Mouse (Mus musculus): ENCODE measurements around the gene Nccrp1. TPM values are rescaled to one million over a fixed set of nuclear protein-coding genes. Genes with fewer than 3 reads are reported as not detected.

The Nccrp1 gene
- polyA plus RNA-seq, 1 experiment = 0.14 TPM

DNA sequence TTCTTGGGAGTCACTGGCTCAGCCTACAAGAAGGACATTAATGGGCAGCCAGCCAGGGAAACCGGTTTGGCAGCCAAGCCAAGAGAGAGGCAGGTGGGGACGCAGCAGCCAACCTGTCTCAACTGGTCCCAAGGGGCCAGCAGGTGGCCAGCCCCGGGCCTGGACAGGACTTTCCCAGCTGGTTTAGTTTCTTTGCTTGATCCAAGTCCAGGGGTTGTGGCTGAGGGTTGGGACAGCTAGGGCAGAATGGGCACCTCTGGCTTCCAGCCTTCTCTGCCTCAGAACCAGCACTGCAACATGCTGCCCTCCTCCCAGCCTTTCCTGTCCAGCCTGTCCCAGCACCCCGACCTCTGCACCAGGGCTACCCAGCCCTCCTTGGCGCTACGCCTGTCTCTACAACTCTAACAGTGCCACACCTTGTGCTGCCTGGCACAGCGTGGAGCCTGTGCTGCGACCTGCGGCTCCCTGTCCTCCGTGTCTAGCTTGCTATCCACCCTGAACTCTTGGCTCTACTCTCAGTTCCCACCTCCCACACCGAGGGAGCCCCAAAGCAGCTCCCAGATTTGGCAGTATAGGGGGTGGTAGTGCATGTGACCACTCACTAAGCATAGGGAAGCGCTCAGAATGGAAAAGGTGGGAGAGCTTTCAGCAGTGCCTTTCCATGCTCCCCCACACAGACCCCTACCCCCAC lies 23.4 kb upstream of the Nccrp1 start:
- Histone ChIP-seq H3K27me3 (ENCODE audit: control insufficient read depth, insufficient read depth, low read length) (no peaks in the 10 kb centered on the region), H3K36me3 (ENCODE audit: control insufficient read depth, insufficient read depth, low read length) (peaks cover 38% of the 10 kb centered on the region), H3K27ac (ENCODE audit: insufficient read depth, low read depth, low read length) (peak overlapping the region; percentile 92), H3K4me3 (ENCODE audit: low read depth, low read length) (peak overlapping the region; percentile 24), H3K4me1 (ENCODE audit: control insufficient read depth, insufficient read depth, insufficient read length, low read length) (peaks cover 61% of the 10 kb centered on the region)
- TF ChIP-seq CTCF (IDR thresholded peaks at IDR 0.05; ENCODE audit: extremely low read depth, insufficient read length, insufficient replicate concordance, low read depth, low read length) (no peak), POLR2A (IDR thresholded peaks at IDR 0.05; ENCODE audit: low read depth, low read length) (no peak)
- WGBS = 19% methylated on average over 12 of the region's 12 CpGs

DNA sequence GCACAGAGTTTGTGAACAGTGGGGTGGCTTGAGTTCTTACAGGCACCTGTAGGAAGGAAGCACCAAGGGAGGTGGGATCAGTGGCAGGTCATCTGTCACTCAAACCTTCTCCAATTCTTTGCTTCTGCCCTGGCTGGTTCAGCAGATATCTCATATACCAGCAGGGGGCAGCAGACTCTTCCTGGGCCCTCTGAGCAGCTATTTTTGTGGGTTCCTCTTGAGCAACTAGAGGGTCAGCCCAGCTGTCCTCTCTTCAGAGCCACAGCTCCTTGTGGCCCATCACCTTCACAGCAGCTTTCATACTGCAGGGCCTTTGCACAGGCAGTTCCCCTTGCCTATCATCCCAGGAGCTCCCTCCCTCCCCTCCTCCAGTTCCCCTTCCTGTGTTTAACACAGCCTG lies 21.2 kb upstream of the Nccrp1 start:
- Histone ChIP-seq H3K27me3 (ENCODE audit: control insufficient read depth, insufficient read depth, low read length) (no peaks in the 10 kb centered on the region), H3K4me3 (ENCODE audit: low read depth, low read length) (no peak overlapping the region), H3K4me1 (ENCODE audit: control insufficient read depth, insufficient read depth, insufficient read length, low read length) (peaks cover 42% of the 10 kb centered on the region), H3K27ac (ENCODE audit: insufficient read depth, low read depth, low read length) (no peak overlapping the region), H3K36me3 (ENCODE audit: control insufficient read depth, insufficient read depth, low read length) (peaks cover 57% of the 10 kb centered on the region)
- TF ChIP-seq POLR2A (IDR thresholded peaks at IDR 0.05; ENCODE audit: low read depth, low read length) (no peak), CTCF (IDR thresholded peaks at IDR 0.05; ENCODE audit: extremely low read depth, insufficient read length, insufficient replicate concordance, low read depth, low read length) (peak; percentile 92; the same call in 1 of the 2 replicates)

DNA sequence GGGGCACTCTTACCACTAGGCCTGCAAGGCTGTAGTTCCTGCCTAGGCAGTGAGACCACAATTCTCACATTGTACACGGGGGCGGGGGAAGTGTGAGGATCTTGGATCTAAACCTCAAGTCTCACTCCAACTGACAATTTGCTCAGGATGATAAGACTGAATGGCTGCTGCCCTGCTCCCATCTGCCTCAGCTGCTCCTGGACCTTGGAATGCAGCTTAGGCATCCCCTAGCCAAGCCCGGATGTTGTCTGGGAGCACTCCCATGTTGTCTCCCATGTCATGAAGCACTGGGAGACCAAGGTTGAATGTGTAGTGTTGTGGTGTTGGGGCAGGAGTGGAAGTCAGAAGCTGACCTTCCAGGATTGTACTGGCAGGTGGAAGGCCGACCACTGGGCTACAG lies 20.5 kb upstream of the Nccrp1 start:
- 88% methylated on average over 4 of the region's 4 CpGs for WGBS
- Histone ChIP-seq H3K4me3 (ENCODE audit: low read depth, low read length) (no peak overlapping the region), H3K4me1 (ENCODE audit: control insufficient read depth, insufficient read depth, insufficient read length, low read length) (peaks cover 35% of the 10 kb centered on the region), H3K27me3 (ENCODE audit: control insufficient read depth, insufficient read depth, low read length) (no peaks in the 10 kb centered on the region), H3K36me3 (ENCODE audit: control insufficient read depth, insufficient read depth, low read length) (peaks cover 64% of the 10 kb centered on the region), H3K27ac (ENCODE audit: insufficient read depth, low read depth, low read length) (no peak overlapping the region)
- no peak for TF ChIP-seq POLR2A (IDR thresholded peaks at IDR 0.05; ENCODE audit: low read depth, low read length)
- TF ChIP-seq CTCF (IDR thresholded peaks at IDR 0.05; ENCODE audit: extremely low read depth, insufficient read length, insufficient replicate concordance, low read depth, low read length) = no peak

DNA sequence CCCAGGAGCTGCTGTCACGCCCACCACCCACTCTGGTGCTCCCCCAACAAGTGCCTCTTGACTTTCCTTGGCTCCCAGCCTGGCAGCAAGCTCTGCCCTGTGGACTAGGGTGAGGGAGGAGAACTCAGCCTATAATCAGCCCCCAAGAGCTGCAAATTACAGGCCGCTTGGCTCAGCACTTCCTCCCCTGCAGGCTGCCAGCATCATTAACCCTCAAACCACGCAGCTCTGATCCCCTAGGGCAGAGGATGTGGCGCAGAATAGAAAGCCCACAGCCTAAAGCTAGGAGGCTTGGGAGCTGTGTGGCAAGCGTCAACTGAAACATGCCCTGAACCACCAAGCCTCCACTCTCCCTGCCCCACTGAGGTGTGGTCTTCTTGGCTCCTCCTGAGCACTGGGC lies 18.4 kb upstream of the Nccrp1 start:
- WGBS = 80% methylated on average over 5 of the region's 5 CpGs
- peaks cover 15% of the 10 kb centered on the region for H3K4me1 ChIP-seq (ENCODE audit: control insufficient read depth, insufficient read depth, insufficient read length, low read length)
- TF ChIP-seq POLR2A (IDR thresholded peaks at IDR 0.05; ENCODE audit: low read depth, low read length) (no peak), CTCF (IDR thresholded peaks at IDR 0.05; ENCODE audit: extremely low read depth, insufficient read length, insufficient replicate concordance, low read depth, low read length) (no peak)
- H3K36me3 ChIP-seq (ENCODE audit: control insufficient read depth, insufficient read depth, low read length) = peaks cover 80% of the 10 kb centered on the region
- H3K27me3 ChIP-seq (ENCODE audit: control insufficient read depth, insufficient read depth, low read length) = no peaks in the 10 kb centered on the region
- no peak overlapping the region for H3K4me3 ChIP-seq (ENCODE audit: low read depth, low read length)
- no peak overlapping the region for H3K27ac ChIP-seq (ENCODE audit: insufficient read depth, low read depth, low read length)

DNA sequence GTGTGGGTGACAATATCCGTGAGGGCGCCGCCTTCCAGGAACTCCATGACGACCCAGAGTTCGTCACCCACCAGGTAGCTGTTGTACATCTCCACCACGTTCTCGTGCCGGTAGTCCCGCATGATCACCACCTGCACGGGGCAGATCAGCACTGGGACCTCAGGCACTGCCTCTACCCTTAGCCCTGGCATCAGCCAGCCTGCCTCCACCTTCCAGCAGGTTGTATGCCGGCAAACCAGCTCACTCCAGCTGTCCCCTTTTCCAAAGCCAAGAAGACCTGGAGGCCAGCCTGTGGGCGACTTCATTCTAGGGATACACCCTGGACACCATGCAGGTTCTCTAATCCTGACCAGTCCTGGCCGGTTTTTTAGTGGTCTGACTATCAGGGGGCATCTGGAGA lies 15.9 kb upstream of the Nccrp1 start:
- no peak for TF ChIP-seq POLR2A (IDR thresholded peaks at IDR 0.05; ENCODE audit: low read depth, low read length)
- no peak for TF ChIP-seq CTCF (IDR thresholded peaks at IDR 0.05; ENCODE audit: extremely low read depth, insufficient read length, insufficient replicate concordance, low read depth, low read length)
- 96% methylated on average over 13 of the region's 13 CpGs for WGBS
- Histone ChIP-seq H3K27me3 (ENCODE audit: control insufficient read depth, insufficient read depth, low read length) (no peaks in the 10 kb centered on the region), H3K27ac (ENCODE audit: insufficient read depth, low read depth, low read length) (no peak overlapping the region), H3K4me1 (ENCODE audit: control insufficient read depth, insufficient read depth, insufficient read length, low read length) (no peaks in the 10 kb centered on the region), H3K36me3 (ENCODE audit: control insufficient read depth, insufficient read depth, low read length) (peaks cover 82% of the 10 kb centered on the region), H3K4me3 (ENCODE audit: low read depth, low read length) (no peak overlapping the region)

DNA sequence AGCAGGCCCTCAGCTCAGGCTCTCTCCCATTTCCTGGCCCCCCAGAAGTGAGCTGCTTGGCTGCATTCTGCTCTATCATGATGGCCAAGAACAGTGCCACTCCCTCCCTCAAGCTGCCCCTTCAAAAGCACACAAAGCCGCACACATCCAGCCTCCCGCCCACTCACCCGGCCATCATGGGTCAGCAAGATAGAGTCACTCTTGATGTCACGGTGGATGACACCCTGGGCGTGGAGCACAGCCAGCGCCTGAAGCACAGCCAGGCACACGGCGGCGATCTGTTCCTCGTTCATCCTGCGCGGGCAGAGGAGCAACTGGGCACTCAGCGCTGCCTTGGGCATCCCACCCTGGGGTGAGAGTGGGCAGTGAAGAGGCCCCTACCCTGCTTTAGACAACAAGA lies 15.3 kb upstream of the Nccrp1 start:
- H3K4me1 ChIP-seq (ENCODE audit: control insufficient read depth, insufficient read depth, insufficient read length, low read length) = no peaks in the 10 kb centered on the region
- peaks cover 79% of the 10 kb centered on the region for H3K36me3 ChIP-seq (ENCODE audit: control insufficient read depth, insufficient read depth, low read length)
- TF ChIP-seq POLR2A (IDR thresholded peaks at IDR 0.05; ENCODE audit: low read depth, low read length) (no peak), CTCF (IDR thresholded peaks at IDR 0.05; ENCODE audit: extremely low read depth, insufficient read length, insufficient replicate concordance, low read depth, low read length) (no peak)
- H3K4me3 ChIP-seq (ENCODE audit: low read depth, low read length) = no peak overlapping the region
- 91% methylated on average over 13 of the region's 13 CpGs for WGBS
- H3K27ac ChIP-seq (ENCODE audit: insufficient read depth, low read depth, low read length) = no peak overlapping the region
- no peaks in the 10 kb centered on the region for H3K27me3 ChIP-seq (ENCODE audit: control insufficient read depth, insufficient read depth, low read length)

DNA sequence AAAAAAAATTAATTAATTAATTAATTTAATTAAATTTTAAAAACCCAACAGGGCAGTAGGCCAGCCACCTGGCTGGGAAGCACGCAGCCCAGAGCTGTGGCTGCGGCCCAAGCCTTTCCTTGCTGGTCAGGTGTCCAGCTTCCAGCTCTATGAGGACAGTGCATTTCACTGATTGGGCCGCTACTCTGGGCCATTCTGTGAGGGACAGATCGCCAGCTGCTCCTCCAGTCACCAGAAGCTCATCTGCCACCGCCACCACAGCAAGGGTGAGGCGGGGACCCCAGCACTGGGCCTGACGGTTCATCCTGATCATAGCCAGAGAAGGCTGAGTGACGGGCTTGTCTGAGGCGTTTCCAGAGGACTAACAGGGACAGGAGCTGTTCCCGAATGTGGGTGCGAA lies 14.9 kb upstream of the Nccrp1 start:
- TF ChIP-seq CTCF (IDR thresholded peaks at IDR 0.05; ENCODE audit: extremely low read depth, insufficient read length, insufficient replicate concordance, low read depth, low read length) (no peak), POLR2A (IDR thresholded peaks at IDR 0.05; ENCODE audit: low read depth, low read length) (no peak)
- no peaks in the 10 kb centered on the region for H3K4me1 ChIP-seq (ENCODE audit: control insufficient read depth, insufficient read depth, insufficient read length, low read length)
- WGBS = 93% methylated on average over 11 of the region's 11 CpGs
- H3K27me3 ChIP-seq (ENCODE audit: control insufficient read depth, insufficient read depth, low read length) = no peaks in the 10 kb centered on the region
- H3K27ac ChIP-seq (ENCODE audit: insufficient read depth, low read depth, low read length) = no peak overlapping the region
- no peak overlapping the region for H3K4me3 ChIP-seq (ENCODE audit: low read depth, low read length)
- H3K36me3 ChIP-seq (ENCODE audit: control insufficient read depth, insufficient read depth, low read length) = peaks cover 75% of the 10 kb centered on the region
